Mouse (Mus musculus) embryonic facial prominence, embryonic 10.5 days (tissue): Measurements from ENCODE around the gene Nupl1. TPM values are rescaled to one million over a fixed set of nuclear protein-coding genes. Genes with fewer than 3 reads are reported as not detected.

Experiments
- DNase-seq: peaks from one replicate; pipeline ENCODE4 v3.0.0-alpha.2; 2017; ENCODE audit warnings: low spot score
- H3K27ac ChIP-seq: fragments of 300-500 bp; sonication (generic); replicated peaks from 2 replicates; pipeline ENCODE4 v1.5.1; 2016; ENCODE audit warnings: mild to moderate bottlenecking
- H3K27me3 ChIP-seq: fragments of 300-500 bp; sonication (generic); replicated peaks from 2 replicates; pipeline ENCODE4 v1.6.1; 2016; ENCODE audit warnings: low read depth, mild to moderate bottlenecking; ENCODE audit not compliant: poor library complexity, severe bottlenecking
- H3K36me3 ChIP-seq: fragments of 300-500 bp; sonication (generic); replicated peaks from 2 replicates; pipeline ENCODE4 v1.6.1; 2016; ENCODE audit warnings: mild to moderate bottlenecking, moderate library complexity
- H3K4me1 ChIP-seq: fragments of 300-500 bp; sonication (generic); 2 replicates; pipeline ENCODE4 v1.6.1; 2016
- H3K4me3 ChIP-seq: fragments of 300-500 bp; sonication (generic); 2 replicates; pipeline ENCODE4 v1.5.1; 2016; ENCODE audit warnings: mild to moderate bottlenecking, moderate library complexity
- H3K9me3 ChIP-seq: fragments of 300-500 bp; sonication (generic); 2 replicates; pipeline ENCODE4 v1.6.1; 2016; ENCODE audit warnings: mild to moderate bottlenecking
- WGBS: fragments of 180-500 bp; shearing (Covaris S2); methylation state at CpG from one replicate; pipeline ENCODE4 v1.1.7; 2016; 5-methylcytosine and 5-hydroxymethylcytosine counted together
- polyA plus RNA-seq: library from polyadenylated mRNA; unstranded; fragments of >200 nt; fragmentation: Nextera tagmentation; extraction: Ambion mirVana; gene quantifications from 2 replicates; pipeline ENCODE4 v1.2.1, GENCODE M21; 2016

Gene Nupl1
- polyA plus RNA-seq, 1 experiment from 2014 or later: not detected

DNA sequence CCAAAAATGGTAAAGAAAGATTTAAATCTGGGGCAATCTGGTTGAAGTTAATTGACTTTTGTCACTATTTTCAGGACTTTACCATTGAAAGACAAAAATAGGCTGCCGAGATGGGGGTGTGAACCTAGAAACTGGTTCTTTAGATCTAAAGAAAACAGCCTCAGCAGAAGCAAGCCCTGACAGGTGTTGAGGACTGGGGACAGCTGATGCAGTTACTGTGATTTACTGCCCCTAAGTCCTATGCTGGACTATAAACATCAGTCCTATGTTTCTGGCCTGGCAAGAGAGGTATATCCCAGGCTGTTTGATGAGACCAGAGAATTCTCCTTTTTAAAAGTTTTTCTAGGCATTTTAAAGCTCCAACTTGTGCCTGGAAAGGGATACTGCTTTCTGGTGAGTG, 37.2 kb downstream of the Nupl1 start:
- Histone ChIP-seq H3K4me1 (no peaks in the 10 kb centered on the region), H3K4me3 (no peak overlapping the region), H3K36me3 (peaks cover 30% of the 10 kb centered on the region), H3K9me3 (no peaks in the 10 kb centered on the region), H3K27ac (no peak overlapping the region), H3K27me3 (no peaks in the 10 kb centered on the region)
- WGBS: 77% methylated on average over 1 of the region's 1 CpGs
- no peak for DNase-seq

DNA sequence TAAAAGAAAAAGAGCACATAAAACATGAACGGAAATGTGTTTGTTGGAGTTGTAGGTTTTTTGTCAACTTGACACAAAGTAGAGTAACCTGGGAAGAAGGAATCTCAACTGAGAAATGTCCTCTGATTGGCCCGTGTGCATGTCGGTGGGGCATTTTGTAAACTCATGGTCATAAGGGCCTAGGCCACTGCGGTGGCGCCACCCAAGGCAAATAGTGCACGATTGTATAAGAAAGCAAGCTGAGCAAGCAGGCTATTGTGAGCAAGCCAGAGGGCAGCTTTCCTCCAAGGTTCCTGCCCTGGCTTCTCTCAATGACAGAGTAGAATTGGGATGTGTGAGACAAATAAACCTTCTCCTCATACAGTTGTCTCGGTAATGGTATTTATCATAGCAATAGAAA, 42.1 kb downstream of the Nupl1 start:
- Histone ChIP-seq H3K36me3 (no peaks in the 10 kb centered on the region), H3K4me3 (no peak overlapping the region), H3K9me3 (no peaks in the 10 kb centered on the region), H3K4me1 (no peaks in the 10 kb centered on the region), H3K27ac (no peak overlapping the region), H3K27me3 (no peaks in the 10 kb centered on the region)
- DNase-seq: no peak
- WGBS: 91% methylated on average over 7 of the region's 7 CpGs

DNA sequence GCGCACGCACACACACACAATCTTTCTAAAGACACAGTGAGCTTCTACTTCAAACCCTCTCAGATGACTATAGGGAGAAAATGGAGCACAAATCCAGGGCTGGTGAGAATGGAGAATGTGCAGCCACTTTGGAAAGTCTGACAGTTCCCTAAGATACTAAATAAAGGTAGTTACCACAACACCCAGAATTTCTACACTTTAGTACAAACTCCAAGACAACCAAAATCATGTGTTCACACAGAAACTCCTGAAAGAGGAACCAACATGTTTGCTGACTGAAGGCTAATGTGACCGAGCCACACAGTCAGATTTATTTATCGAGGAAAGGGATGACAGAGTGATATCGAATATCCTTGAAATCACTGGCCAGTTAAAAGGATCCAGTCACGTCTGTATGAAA, 46.2 kb downstream of the Nupl1 start:
- DNase-seq: no peak
- no peaks in the 10 kb centered on the region for H3K36me3 ChIP-seq
- H3K27me3 ChIP-seq: no peaks in the 10 kb centered on the region
- no peak overlapping the region for H3K27ac ChIP-seq
- no peaks in the 10 kb centered on the region for H3K9me3 ChIP-seq
- WGBS: 92% methylated on average over 6 of the region's 6 CpGs
- no peak overlapping the region for H3K4me3 ChIP-seq
- no peaks in the 10 kb centered on the region for H3K4me1 ChIP-seq

DNA sequence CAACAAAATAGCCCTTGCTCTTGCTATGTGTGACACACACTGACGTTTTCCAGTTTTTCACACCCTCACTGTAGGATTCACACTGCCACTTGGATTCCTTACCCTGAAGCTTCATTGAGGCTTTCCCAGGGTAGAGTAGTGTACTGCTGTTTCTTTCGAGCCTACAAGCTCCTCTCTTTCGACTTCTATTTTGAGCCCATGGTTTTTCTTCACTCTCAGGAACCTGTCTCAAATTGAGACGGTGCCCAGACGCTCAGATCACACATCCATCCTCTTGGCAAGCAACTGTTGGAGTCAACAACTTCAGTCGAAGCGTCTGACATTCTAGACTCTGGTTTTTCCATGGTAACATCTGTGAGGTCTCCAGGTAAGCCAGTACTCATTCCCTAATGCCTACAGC, 54.3 kb downstream of the Nupl1 start, which contains the start of gene Atp8a2:
Gene Atp8a2 (minus strand): TSS at position 296 of the 400 bp plus-strand sequence.
- 88% methylated on average over 7 of the region's 7 CpGs for WGBS
- DNase-seq: no peak
- Histone ChIP-seq H3K27ac (no peak within 1 kb of the TSS), H3K27me3 (no peaks in the 10 kb centered on the region), H3K4me1 (no peaks in the 10 kb centered on the region), H3K9me3 (no peaks in the 10 kb centered on the region), H3K4me3 (no peak within 1 kb of the TSS), H3K36me3 (no peaks in the 10 kb centered on the region)

DNA sequence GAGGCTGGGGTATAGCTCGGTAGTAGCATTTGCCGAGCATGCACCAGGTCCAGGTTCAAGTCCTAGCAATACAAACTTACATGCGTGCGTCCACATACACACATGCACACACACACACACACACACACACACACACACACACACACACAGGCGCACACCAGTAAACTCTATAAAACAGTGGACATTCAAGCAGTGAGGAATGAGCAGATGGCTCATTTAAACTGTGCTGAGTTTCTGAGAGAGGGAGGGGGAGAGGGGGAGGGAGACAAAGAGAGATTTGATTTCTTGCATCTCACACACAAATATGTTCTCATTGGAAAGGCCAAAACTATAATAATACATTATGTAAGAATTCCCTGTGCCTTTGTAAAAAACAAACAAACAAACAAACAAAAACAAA, 55.2 kb downstream of the Nupl1 start:
- Histone ChIP-seq H3K4me1 (no peaks in the 10 kb centered on the region), H3K27me3 (no peaks in the 10 kb centered on the region), H3K27ac (no peak overlapping the region), H3K9me3 (no peaks in the 10 kb centered on the region), H3K4me3 (no peak overlapping the region), H3K36me3 (no peaks in the 10 kb centered on the region)
- WGBS: 85% methylated on average over 5 of the region's 5 CpGs
- no peak for DNase-seq

DNA sequence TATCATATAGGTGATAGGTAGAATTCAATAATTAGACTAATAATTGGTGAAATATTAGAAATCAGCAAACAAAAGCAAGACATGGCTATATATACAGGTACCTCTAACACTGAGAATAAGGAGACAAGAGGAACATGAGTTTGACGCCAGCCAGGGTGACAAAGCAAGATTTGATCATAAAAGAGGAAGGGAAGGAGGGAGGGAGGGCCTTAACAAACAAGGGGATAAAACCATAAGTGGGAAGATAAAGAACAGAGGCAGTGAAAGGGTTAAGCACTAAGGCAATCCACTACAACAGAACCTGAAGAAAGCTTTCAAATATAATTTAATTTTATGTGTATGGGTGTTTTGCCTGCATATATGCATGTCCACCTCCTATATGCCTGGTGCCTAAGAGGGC, 56.6 kb downstream of the Nupl1 start:
- H3K9me3 ChIP-seq: no peaks in the 10 kb centered on the region
- no peak overlapping the region for H3K4me3 ChIP-seq
- H3K36me3 ChIP-seq: no peaks in the 10 kb centered on the region
- H3K27ac ChIP-seq: no peak overlapping the region
- H3K27me3 ChIP-seq: no peaks in the 10 kb centered on the region
- no peaks in the 10 kb centered on the region for H3K4me1 ChIP-seq
- no peak for DNase-seq
- 88% methylated on average over 1 of the region's 1 CpGs for WGBS

DNA sequence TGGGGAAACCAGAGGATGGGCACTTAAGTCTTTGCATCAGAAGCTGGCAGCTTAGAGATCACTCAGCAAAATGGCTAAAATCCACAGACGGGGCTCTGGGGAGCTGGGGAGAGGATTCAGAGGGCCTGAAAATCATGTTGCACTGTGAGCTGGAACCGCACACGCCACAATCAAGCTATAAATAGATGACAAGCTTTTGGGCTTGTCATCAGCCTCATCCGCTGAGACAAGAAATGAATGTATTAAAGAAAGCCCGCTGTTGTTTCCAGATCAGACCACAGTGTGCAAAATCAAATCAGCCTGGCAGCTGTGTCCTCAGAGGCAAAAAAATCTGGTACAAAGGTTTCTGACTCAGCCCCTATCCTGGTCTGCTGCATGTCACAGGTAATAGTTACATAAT, 61.5 kb downstream of the Nupl1 start:
- Histone ChIP-seq H3K36me3 (no peaks in the 10 kb centered on the region), H3K27me3 (no peaks in the 10 kb centered on the region), H3K9me3 (no peaks in the 10 kb centered on the region), H3K4me3 (no peak overlapping the region), H3K4me1 (no peaks in the 10 kb centered on the region), H3K27ac (no peak overlapping the region)
- no peak for DNase-seq
- 90% methylated on average over 5 of the region's 5 CpGs for WGBS

DNA sequence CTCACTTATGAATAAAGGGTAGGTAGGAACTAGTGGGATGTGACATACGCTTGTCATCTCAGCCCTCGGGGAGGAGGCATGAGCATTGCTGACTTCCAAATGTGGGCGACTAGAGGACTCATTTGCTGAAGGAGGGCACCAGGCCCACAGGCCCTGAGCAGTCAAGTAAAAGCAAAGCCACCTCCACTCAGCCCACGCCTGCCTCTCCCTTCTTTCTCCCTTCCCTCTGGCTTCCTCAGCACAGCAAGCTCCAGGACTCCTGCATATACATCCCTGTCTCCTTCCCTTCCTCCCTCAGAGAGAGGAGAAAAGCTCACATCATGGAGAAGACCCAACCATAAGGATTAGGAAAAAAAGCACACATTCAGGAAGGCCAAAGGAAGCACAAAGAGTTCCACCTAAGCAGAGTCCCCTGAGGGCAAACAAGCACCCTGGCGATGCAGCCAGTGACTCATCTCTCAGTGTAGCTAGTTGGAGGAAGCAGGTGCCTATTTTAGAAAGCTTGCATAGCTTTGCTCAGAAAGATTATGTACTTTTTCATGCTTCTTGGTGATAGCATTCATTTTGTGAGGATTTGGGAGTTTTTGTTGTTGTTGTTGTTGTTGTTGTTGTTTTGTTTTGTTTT, 62.9 kb downstream of the Nupl1 start:
- no peak overlapping the region for H3K27ac ChIP-seq
- no peaks in the 10 kb centered on the region for H3K27me3 ChIP-seq
- no peak overlapping the region for H3K4me3 ChIP-seq
- no peak for DNase-seq
- no peaks in the 10 kb centered on the region for H3K36me3 ChIP-seq
- 78% methylated on average over 5 of the region's 5 CpGs for WGBS
- H3K4me1 ChIP-seq: no peaks in the 10 kb centered on the region
- no peaks in the 10 kb centered on the region for H3K9me3 ChIP-seq

DNA sequence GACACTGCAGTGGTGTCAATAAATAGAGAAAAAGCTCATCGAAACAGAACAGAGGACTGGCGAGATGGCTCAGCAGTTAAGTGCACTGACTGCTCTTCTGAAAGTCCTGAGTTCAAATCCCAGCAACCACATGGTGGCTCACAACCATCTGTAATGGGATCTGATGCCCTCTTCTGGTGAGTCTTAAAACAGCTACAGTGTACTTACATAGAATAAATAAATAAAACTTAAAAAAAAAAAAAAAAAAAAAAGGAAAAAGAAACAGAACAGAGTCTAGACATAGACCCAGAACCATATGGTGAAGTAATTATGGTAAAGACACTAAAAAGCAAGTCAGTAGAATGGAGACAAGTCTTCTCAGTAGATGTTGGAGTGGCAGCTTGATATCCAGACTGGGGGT, 69.9 kb downstream of the Nupl1 start:
- WGBS: 95% methylated on average over 2 of the region's 2 CpGs
- no peak for DNase-seq
- Histone ChIP-seq H3K4me3 (no peak overlapping the region), H3K27ac (no peak overlapping the region), H3K27me3 (peaks cover 41% of the 10 kb centered on the region), H3K9me3 (no peaks in the 10 kb centered on the region), H3K36me3 (no peaks in the 10 kb centered on the region), H3K4me1 (peaks cover 21% of the 10 kb centered on the region)

DNA sequence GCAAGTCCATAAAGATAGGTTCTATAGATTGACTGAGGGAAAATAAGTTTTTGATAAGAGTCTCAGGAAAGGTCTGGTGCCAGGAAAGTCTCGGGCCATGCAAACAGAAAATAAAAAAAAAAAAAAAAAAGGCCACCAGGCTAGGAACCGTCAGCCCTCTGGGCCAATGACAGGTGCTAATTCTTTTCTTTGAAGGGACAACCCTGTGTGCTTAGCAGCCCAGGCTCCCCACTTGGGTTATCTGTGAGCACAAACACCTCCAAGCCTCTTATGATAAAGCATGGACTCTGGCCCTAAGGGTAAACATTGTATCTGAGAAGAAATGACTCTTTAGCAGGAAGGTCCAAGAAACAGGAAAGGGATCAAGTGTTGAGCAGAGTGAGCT, 72.7 kb downstream of the Nupl1 start:
- Histone ChIP-seq H3K4me3 (no peak overlapping the region), H3K27ac (no peak overlapping the region), H3K36me3 (no peaks in the 10 kb centered on the region), H3K4me1 (peaks cover 21% of the 10 kb centered on the region), H3K9me3 (no peaks in the 10 kb centered on the region), H3K27me3 (peaks cover 68% of the 10 kb centered on the region)
- no peak for DNase-seq
- 55% methylated on average over 2 of the region's 2 CpGs for WGBS

DNA sequence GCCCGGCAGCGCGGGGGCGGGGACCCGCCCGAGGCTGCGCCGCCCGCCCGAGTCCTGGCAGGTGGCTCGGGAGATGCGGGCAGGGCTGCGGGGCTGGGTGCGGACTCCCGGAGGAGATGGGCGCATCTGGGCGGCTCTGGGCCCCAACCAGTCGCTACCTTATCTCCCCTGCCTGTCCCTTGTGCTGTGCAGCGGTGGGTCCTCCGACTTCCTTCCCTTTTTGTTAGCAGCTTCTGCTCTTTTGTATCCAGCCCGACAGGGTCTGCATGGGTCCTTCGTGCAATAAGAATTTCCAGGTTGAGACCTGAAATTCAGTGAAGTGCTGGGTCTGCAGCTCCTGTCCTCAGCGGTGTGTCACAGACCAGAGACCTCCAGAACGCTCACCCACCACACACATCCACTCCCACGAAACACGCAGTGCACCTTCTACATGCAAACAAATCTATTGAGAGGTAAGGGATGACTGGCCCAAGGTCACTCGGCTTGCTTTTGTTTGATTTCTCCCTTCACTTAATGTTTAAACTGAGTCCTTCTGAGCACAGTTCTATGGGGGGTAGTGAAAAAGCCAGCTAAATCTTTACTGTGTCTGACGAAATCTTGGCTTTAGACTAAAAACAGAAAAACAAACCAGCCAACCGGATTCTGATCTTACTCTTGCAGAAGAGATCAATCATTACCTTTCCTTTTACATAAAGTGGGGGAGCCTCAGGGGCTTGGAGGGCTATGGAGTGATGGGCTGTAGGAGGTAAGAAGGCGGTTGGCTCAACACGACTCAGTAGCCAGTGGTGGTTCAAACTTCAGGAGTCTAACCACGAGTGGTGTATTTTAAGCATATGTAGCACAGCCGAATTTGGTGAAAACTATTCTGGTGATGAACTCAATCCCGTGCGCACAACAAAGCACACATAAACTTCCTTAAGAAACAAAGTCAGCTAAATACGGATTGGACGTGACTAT, 73.3 kb downstream of the Nupl1 start:
- Histone ChIP-seq H3K27me3 (peaks cover 68% of the 10 kb centered on the region), H3K4me1 (peaks cover 21% of the 10 kb centered on the region), H3K4me3 (peak overlapping the region; percentile 85), H3K9me3 (no peaks in the 10 kb centered on the region), H3K36me3 (no peaks in the 10 kb centered on the region), H3K27ac (peak overlapping the region; percentile 75)
- WGBS: 21% methylated on average over 37 of the region's 37 CpGs
- no peak for DNase-seq

DNA sequence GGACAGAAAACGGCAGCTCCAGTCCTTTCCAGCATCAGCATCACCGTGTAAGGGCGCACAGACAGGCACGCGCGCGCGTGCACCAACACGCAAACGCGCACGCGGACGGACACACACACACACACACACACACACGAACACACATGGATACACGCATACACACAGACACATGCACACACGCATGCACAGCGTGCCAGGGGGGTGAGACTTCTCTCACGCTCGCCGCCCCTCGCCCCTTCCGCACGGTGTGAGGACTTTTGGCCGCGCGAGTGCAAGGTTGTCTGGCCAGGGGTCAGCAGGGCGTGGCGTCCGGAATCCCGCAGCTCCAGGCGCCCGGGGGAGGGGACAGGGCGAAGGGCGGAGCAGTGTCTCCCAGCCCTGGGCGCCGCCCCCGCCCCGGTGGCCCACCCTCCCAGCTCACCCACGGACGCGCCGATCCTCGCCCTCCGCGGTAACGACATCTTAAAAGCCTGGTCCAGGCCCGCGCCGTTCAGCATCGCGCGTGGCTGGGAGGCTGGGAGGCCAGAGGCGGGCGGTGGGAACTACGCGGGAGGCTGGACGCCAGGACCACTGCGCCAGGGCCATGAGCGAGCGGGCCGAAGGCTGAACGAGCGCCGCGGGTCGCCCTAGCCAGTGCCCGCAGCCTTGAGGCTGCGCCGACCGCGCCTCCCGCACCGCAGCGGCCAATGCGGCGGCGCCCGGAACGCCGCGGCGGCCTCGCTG, 74.2 kb downstream of the Nupl1 start:
- under 1% methylated on average over 84 of the region's 84 CpGs for WGBS
- H3K4me1 ChIP-seq: peaks cover 15% of the 10 kb centered on the region
- DNase-seq: peak; percentile 67
- no peaks in the 10 kb centered on the region for H3K36me3 ChIP-seq
- peak overlapping the region; percentile 75 for H3K27ac ChIP-seq
- H3K9me3 ChIP-seq: no peaks in the 10 kb centered on the region
- peaks cover 68% of the 10 kb centered on the region for H3K27me3 ChIP-seq
- peak overlapping the region; percentile 85 for H3K4me3 ChIP-seq
